Mouse (Mus musculus): ENCODE results near the gene Skp1a.

Skp1a gene

GRCm38 (mm10) chr11:52277433-52278150 lies 45.8 kb downstream of the Skp1a start:
- DNase-seq (ENCODE audit: low spot score), result no peak

DNA sequence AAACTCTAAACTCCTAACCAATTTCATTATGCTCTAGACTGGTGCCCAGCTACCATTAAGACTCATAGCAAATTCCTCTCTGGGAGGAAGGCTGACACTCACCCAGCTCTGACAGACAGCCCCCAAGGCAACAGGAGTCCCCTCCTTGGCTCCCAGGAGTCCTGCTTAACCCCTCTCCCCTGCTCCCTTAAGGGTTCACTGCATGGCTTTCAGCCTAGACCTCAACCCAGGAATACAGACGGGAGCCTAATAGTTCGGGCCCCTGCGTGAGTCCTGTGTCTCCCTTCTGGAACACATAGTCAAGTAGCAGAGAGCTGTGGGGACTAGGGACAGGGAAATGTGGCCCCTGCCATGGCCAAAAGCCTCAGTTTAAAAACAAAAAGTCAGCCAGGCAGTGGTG lies 46.4 kb downstream of the Skp1a start:
- DNase-seq (ENCODE audit: low spot score), result no peak

DNA sequence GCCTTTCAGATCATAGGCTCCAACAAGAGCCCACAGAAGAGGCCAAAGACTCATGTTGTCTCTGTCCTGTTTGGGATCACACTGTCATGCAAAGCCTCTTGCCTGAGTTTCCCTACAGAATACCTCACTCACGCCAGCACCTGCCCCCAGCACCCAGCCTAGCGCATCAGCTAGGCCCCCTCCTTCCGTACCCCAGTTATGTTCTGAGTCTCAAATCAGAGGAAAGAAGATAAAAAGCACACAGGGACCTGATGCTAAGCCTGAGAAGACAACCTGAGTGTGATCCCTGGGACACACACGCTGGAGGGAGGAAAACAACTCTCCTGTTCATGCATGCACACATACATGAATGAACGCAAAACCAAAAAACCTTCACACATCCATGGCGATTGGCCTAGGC lies 47.2 kb downstream of the Skp1a start:
- no peak for DNase-seq (ENCODE audit: low spot score)

GRCm38 (mm10) chr11:52279611-52280145 lies 47.9 kb downstream of the Skp1a start:
- no peak for DNase-seq (ENCODE audit: low spot score)

DNA sequence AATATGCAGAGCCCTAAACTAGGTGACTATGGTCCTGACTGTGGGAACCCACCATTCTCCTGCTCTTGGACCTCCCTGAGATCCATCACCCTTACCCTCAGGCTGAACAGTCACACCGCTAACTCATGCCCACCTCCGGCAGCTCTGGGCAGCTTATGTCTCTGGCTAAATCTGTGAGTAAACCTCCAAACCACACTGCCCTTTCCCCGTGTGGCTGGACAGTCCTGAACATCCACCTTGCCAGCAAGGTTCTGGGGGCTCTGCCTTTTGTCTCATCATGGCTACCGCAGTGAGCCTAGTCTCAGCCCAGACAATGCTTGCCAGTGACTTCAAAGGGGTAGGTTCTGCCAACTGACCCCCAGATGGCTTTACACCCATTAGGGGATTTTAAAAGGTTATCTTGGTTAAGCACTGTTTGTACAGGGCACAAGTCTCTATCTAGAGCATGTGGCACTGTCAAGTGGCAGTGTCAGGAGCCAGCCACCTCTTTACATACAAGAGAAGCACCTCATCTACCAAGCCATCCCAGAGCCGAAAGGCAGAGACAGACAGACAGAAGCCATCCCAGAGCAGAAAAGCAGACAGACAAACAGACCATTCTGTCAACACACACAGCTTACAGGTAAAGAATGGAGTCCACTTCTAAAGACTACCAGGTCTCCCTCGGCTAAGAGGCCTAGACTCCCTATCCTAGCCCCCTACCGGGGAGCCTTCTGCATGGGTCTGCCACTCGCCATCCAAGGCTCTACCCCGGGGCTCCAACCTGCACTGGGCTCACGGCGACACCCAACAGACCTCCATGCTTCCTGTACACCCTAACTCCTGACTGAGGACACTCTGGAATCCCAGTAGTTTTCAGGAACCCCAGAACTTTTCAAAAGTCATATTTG lies 49.0 kb downstream of the Skp1a start:
- DNase-seq (ENCODE audit: low spot score), result no peak

- no peak for DNase-seq (ENCODE audit: low spot score)
Measured at GRCm38 (mm10) chr11:52281568-52282328, 50.0 kb downstream of the Skp1a start.

DNA sequence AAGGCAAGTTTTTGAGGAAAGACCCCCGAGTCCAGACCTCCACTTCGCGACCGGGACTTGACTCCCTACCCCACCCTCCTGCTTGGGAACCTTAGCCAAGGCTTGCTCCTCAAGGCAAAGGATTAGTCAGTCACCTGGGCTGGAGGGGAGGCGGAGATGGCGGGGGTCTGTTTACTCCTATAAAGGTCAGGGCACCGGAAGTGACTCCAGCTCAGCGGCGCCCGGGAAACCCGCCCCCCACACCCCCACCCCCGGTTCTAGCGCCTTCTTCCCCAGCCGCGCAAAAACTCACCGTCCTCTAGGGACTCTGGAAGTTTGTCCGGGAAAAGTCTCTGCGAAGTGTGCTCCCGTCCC lies 50.6 kb downstream of the Skp1a start:
- peak; percentile 63 for DNase-seq (ENCODE audit: low spot score)

DNA sequence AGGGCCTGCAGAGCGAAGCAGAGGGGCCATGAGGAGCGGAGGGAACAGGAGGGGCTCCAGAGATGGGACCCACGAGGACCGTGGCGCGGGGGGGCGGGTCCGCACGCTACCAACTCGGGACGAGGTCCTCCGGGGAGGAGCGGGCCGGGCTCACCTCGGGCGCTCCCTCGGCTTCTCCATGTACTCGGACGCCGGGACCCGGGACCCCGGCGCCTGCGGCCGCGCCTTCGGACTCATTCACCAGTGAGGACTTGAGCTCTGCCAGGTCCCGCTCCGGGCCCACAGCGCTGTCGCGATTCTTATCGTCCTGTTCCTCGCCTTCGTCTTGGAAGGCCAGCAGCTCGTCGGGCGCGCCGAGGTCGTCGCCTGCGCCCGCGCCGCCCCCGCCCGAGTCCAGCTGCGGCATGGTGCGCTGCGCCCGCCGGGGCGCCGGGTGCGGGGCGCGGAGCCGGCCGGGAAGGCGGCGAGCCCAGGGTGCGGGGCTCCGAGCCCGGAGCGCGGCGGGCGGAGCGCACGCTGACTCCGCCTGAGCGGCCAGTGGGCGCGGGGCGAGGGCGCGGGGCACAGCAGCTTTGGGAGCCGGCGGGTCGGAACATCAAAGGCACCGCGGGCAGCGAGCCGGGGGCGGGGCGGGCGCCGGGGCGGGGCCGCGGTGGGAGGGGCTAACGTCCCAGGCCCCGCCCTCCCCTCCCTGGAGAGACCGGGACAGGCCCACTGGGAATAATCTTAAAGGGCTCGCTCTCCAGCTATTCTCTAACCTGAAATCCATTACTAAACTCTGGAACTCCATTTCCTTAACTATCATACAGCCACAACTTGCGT lies 51.2 kb downstream of the Skp1a start, which contains the start of gene Tcf7:
Gene Tcf7 (minus strand): TSS at position 241 of the 822 bp plus-strand sequence.
- DNase-seq (ENCODE audit: low spot score), result peak; percentile 88

GRCm38 (mm10) chr11:52283596-52284571 lies 52.1 kb downstream of the Skp1a start:
- peak; percentile 55 for DNase-seq (ENCODE audit: low spot score)

GRCm38 (mm10) chr11:52286301-52286957 lies 54.6 kb downstream of the Skp1a start:
- DNase-seq (ENCODE audit: low spot score), result no peak

DNA sequence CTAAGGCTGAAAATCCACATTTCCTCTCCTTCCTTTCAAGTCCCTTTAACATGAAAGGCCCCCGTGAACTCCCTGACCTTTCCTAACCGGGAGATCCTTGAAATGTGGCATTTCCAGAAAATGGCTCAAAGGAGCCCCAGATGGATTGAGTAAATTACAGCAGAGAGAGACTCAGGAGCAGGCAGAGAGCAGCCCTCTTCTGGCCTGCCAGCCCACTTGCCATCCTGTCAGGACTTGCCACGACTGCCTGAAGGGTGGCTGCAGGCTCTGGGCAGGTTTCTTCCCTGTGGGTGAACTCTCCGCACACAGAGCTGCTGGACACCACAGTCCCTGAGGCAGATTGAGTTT lies 55.1 kb downstream of the Skp1a start:
- DNase-seq (ENCODE audit: low spot score), result peak; percentile 39

GRCm38 (mm10) chr11:52292346-52292745 lies 60.6 kb downstream of the Skp1a start:
- DNase-seq (ENCODE audit: low spot score), result no peak

- no peak for DNase-seq (ENCODE audit: low spot score)
Measured at GRCm38 (mm10) chr11:52292894-52293293, 61.1 kb downstream of the Skp1a start.

GRCm38 (mm10) chr11:52294103-52294502 lies 62.3 kb downstream of the Skp1a start:
- no peak for DNase-seq (ENCODE audit: low spot score)
